17 mouse cellular contexts compared by ENCODE assay signal in the genomic region with DNA sequence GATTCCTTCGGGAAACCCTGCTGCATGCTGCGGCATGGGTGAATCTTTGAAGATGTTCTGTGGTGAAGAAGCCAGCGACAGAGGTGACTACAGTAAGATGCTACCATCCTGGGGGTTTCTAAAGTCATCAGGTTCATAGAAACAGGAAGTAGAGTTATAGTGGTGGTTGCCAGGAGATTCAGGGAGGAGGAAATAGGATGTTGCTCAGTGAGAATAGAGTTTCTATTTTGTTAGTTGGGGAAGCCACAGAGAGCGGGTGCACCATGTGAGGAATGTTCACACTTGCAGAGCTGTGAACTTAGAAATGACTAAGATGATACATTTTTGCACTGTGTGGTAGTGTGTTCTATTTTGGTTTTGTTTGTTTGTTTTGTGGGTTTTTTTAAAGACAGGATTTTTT.
A peak's percentile ranks its signal among the peaks of the same experiment; 100 is the strongest.
DNase-seq lines count a peak whose midpoint lies in the region; ATAC-seq lines count a peak whose summit lies in the region.
"Had no signal": no experiment of that assay in that cellular context is flagged by ENCODE, and none has a peak within 500 bp of the region (broad histone marks: within the 10 kb centered on the region; RNA-seq: fewer than 3 reads in every experiment).

No protein-coding gene starts in this region.

- H3K9me3 ChIP-seq in midbrain, embryonic 15.5 days, result no peaks in the 10 kb centered on the region
- H3K9me3 ChIP-seq: forebrain, embryonic 15.5 days had no signal

- H3K4me1 ChIP-seq in midbrain, embryonic 15.5 days, result no peaks in the 10 kb centered on the region
- H3K4me1 ChIP-seq: forebrain, embryonic 15.5 days had no signal

- WGBS in midbrain, embryonic 15.5 days, result 92% methylated on average over 4 of the region's 4 CpGs

- no peak overlapping the region for H3K27ac ChIP-seq in midbrain, embryonic 15.5 days
- H3K27ac ChIP-seq: forebrain, embryonic 15.5 days; heart, adult 2 months; hindbrain, postnatal 0 days had no signal

- no peaks in the 10 kb centered on the region for H3K27me3 ChIP-seq in midbrain, embryonic 15.5 days (replicated peaks)
- H3K27me3 ChIP-seq: forebrain, embryonic 15.5 days had no signal

- no peak overlapping the region for H3K9ac ChIP-seq in midbrain, embryonic 15.5 days
- H3K9ac ChIP-seq: forebrain, embryonic 15.5 days; lung, embryonic 14.5 days had no signal

- ATAC-seq in frontal cortex, adult (ENCODE audit: low TSS enrichment), result peak; percentile 87
- no peak for ATAC-seq in midbrain, embryonic 15.5 days (replicated peaks)
- ATAC-seq: forebrain, embryonic 15.5 days; hindbrain, postnatal 0 days had no signal

- no peak overlapping the region for H3K4me3 ChIP-seq in midbrain, embryonic 15.5 days
- H3K4me3 ChIP-seq: forebrain, embryonic 15.5 days; heart, adult 2 months; myocyte had no signal

- DNase-seq in frontal cortex, postnatal 10 days (ENCODE audit: low spot score in 2 of 2), result no peak
- peak; percentile 42 for DNase-seq in right cerebral cortex, adult 2 months (ENCODE audit: low spot score in 2 of 2)
- DNase-seq in right cerebral cortex, postnatal 14 days, result no peak
- peak; percentile 46 for DNase-seq in induced T-regulatory cell, adult 2 months (ENCODE audit: low read depth)
- DNase-seq in telencephalon, adult 2 months (ENCODE audit: low read depth, low spot score), result peak; percentile 75
- no peak for DNase-seq in kidney, postnatal 36 days
- DNase-seq: cerebellum, adult 2 months; heart, adult 2 months; layer of hippocampus, postnatal 36 days; liver; lung, embryonic 14.5 days; thymus, postnatal 4 days had no signal

- H3K4me2 ChIP-seq in midbrain, embryonic 15.5 days, result no peak overlapping the region
- H3K4me2 ChIP-seq: forebrain, embryonic 15.5 days; lung, embryonic 14.5 days had no signal

- no peaks in the 10 kb centered on the region for H3K36me3 ChIP-seq in midbrain, embryonic 15.5 days (replicated peaks)
- H3K36me3 ChIP-seq: forebrain, embryonic 15.5 days had no signal

Comparison
In these comparisons a context has a peak if more than half of its experiments do, and no peak if none do; other contexts are left out.
1. DNase-seq: peak in right cerebral cortex, adult 2 months (2 of 2), induced T-regulatory cell, adult 2 months (single experiment) and telencephalon, adult 2 months (single experiment); none in frontal cortex, postnatal 10 days (0 of 2), right cerebral cortex, postnatal 14 days (single experiment) and kidney, postnatal 36 days (0 of 2).